Mouse (Mus musculus) liver, postnatal 0 days (tissue): ENCODE measurements around the gene Tmem170b. TPM values are rescaled to one million over a fixed set of nuclear protein-coding genes. Genes with fewer than 3 reads are reported as not detected.

Experiments
- ATAC-seq: fragments of 200-750 bp; cut with Nextera tagmentation; 2 replicates; pipeline ENCODE4 v1.8.0; 2017; ENCODE audit warnings: mild to moderate bottlenecking, moderate library complexity
- DNase-seq: peaks from one replicate; pipeline ENCODE4 v3.0.0-alpha.2; 2016
- H3K27ac ChIP-seq: fragments of 300-500 bp; sonication (generic); 2 replicates; pipeline ENCODE4 v1.5.1; 2014; ENCODE audit warnings: antibody characterized with exemption, moderate library complexity, mild to moderate bottlenecking, low read depth
- H3K27me3 ChIP-seq: fragments of 300-500 bp; sonication (generic); 2 replicates; pipeline ENCODE4 v1.6.1; 2014; ENCODE audit warnings: low read length, control low read depth, mixed read lengths; ENCODE audit not compliant: insufficient read depth
- H3K36me3 ChIP-seq: fragments of 300-500 bp; sonication (generic); replicated peaks from 2 replicates; pipeline ENCODE4 v1.6.1; 2014; ENCODE audit warnings: mild to moderate bottlenecking, control low read depth, low read length, moderate library complexity, mixed read lengths; ENCODE audit not compliant: insufficient read depth
- H3K4me1 ChIP-seq: fragments of 300-500 bp; sonication (generic); 2 replicates; pipeline ENCODE4 v1.6.1; 2014; ENCODE audit warnings: antibody characterized with exemption, mild to moderate bottlenecking, control low read depth; ENCODE audit not compliant: insufficient read depth
- H3K4me2 ChIP-seq: fragments of 300-500 bp; sonication (generic); 2 replicates; pipeline ENCODE4 v1.6.1; 2014; ENCODE audit warnings: low read depth, mild to moderate bottlenecking, low read length, moderate library complexity, mixed read lengths
- H3K4me3 ChIP-seq: fragments of 300-500 bp; sonication (generic); 2 replicates; pipeline ENCODE4 v1.5.1; 2014; ENCODE audit warnings: low read depth, low read length
- H3K9ac ChIP-seq: fragments of 300-500 bp; sonication (generic); replicated peaks from 2 replicates; pipeline ENCODE4 v1.6.1; 2014; ENCODE audit warnings: mild to moderate bottlenecking, moderate library complexity
- H3K9me3 ChIP-seq: fragments of 300-500 bp; sonication (generic); 2 replicates; pipeline ENCODE4 v1.6.1; 2016; ENCODE audit warnings: mild to moderate bottlenecking, control low read depth, low read length, mixed read lengths
- CTCF ChIP-seq: sonication (generic); IDR thresholded peaks from 2 replicates; pipeline ENCODE4 v1.5.1; 2016; ENCODE audit warnings: antibody characterized with exemption, low read depth
- EP300 ChIP-seq: IDR thresholded peaks from 2 replicates; pipeline ENCODE4 v1.6.1; 2016; ENCODE audit warnings: antibody characterized with exemption, low read depth, mild to moderate bottlenecking
- WGBS: fragments of 180-500 bp; shearing (Covaris S2); extraction: QIAGEN DNeasy Blood & Tissue Kit; methylation state at CpG from one replicate; pipeline ENCODE4 v1.1.7; 2014; ENCODE audit not compliant: insufficient replicate concordance; 5-methylcytosine and 5-hydroxymethylcytosine counted together
- polyA plus RNA-seq: library from polyadenylated mRNA; unstranded; fragments of >200 nt; fragmentation: Nextera tagmentation; extraction: Ambion mirVana; gene quantifications from 2 replicates; pipeline ENCODE4 v1.2.1, GENCODE M21; 2015

The Tmem170b gene
- polyA plus RNA-seq, 1 experiment from 2014 or later, result 5.7 TPM

DNA sequence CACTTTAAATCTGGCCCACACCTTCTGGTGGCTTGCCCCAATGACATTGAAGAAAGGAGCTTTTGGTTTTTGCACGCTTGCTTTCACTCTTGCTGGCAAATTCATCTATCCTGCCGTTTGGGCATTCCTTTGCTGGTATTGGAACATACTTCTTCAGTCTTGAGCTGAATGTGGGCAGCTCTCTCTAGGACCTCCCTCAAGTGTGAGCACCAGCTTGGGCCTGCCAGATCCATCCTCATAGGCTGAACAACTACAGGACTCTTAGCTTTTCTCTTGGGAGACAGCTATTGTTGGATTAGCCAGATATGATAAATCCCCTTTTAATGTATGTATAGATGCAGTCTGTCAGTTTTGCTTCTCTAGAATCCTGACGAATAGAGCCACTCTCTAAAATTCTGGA is 19.5 kb downstream of the Tmem170b start:
- peaks cover 9% of the 10 kb centered on the region; the same call in 1 of the 2 replicates for H3K36me3 ChIP-seq
- no peak overlapping the region for H3K4me3 ChIP-seq
- H3K27ac ChIP-seq, result no peak overlapping the region
- no peaks in the 10 kb centered on the region for H3K27me3 ChIP-seq
- no peaks in the 10 kb centered on the region for H3K9me3 ChIP-seq
- no peak overlapping the region for H3K4me2 ChIP-seq
- DNase-seq (no peak), ATAC-seq (no peak)
- TF ChIP-seq CTCF (no peak), EP300 (no peak)
- H3K4me1 ChIP-seq, result peaks cover 23% of the 10 kb centered on the region
- H3K9ac ChIP-seq, result no peak overlapping the region
- WGBS, result 81% methylated on average over 3 of the region's 3 CpGs

DNA sequence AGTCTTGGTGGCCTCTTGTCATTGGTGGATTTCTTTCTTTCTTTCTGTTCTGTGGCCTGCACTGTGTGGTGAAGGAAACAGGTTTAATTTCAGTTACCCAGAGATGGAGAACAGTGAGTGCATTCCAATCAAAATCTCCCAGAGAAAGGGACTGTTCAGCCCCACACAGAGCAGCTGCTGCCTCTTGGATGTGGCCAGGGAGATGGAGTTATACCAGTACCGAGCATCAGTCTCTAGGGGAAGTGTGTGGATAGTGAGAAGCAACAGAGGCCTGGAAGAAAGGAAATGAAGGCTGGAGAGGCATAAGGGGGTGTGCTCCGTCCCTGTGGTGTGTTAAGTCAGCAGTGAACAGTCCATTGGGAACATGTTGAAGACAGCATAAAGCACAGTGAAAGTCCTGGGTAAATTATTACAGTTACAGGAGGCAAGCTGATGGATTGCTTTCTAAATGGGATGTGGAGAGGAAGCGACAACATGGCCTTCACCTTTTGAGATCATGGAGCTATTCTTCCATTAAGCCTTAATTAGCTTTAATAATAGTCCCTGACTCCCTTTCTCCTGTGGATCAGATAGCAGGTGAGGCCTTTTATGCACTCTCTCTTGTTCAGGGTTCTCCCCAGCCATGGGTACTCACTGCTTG is 21.7 kb downstream of the Tmem170b start:
- DNase-seq (no peak), ATAC-seq (no peak)
- H3K4me3 ChIP-seq, result no peak overlapping the region
- H3K9me3 ChIP-seq, result no peaks in the 10 kb centered on the region
- no peaks in the 10 kb centered on the region for H3K27me3 ChIP-seq
- TF ChIP-seq CTCF, result no peak
- TF ChIP-seq EP300, result no peak
- peaks cover 14% of the 10 kb centered on the region; the same call in 1 of the 2 replicates for H3K36me3 ChIP-seq
- no peak overlapping the region for H3K9ac ChIP-seq
- H3K4me1 ChIP-seq, result peaks cover 14% of the 10 kb centered on the region
- H3K4me2 ChIP-seq, result no peak overlapping the region
- 66% methylated on average over 3 of the region's 3 CpGs for WGBS
- H3K27ac ChIP-seq, result no peak overlapping the region

DNA sequence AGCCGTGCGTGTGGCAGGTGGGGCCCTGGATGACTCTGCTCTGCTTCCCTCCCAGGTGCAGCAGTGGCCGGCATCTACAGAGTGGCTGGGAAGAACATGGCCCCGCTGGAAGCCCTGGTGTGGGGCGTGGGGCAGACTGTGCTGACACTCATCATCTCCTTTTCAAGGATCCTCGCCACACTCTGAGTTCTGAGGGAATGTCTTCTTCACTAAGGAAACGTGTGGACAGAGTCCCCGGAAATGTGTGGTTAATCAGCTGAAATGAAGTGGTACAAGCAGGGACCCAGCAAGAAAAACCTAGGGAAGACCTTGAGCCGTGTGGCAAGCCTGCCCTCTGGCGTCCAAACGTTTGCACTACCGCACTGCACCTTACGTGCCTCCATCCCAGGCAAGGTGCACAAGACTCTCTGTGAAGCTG is 28.7 kb downstream of the Tmem170b start:
- peak; percentile 82 for DNase-seq
- peaks cover 3% of the 10 kb centered on the region; the same call in 1 of the 2 replicates for H3K4me1 ChIP-seq
- H3K4me2 ChIP-seq, result no peak overlapping the region
- H3K36me3 ChIP-seq, result peaks cover 20% of the 10 kb centered on the region
- no peak overlapping the region for H3K27ac ChIP-seq
- TF ChIP-seq CTCF (peak; percentile 97), EP300 (no peak)
- peak; percentile 64 for ATAC-seq
- H3K4me3 ChIP-seq, result no peak overlapping the region
- H3K27me3 ChIP-seq, result no peaks in the 10 kb centered on the region
- 27% methylated on average over 13 of the region's 13 CpGs for WGBS
- no peak overlapping the region for H3K9ac ChIP-seq
- no peaks in the 10 kb centered on the region for H3K9me3 ChIP-seq

DNA sequence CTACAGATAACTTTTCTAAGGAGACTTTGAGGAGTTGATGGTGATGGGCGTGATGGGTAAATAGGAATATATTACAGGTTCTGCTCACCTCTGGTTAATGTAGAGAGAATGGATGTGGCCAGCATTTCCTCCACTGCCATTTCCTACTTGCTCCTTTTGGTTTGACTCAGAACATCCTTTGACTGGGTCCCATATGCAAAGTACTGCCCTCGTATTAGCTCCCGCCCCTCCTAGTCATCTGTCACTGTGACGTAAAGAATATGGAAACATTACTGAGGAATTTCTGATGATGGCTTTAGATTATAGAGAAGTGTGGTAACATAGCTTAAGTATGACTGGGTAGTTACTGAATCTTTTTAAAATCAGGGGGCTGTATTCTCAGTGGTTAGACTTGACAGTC is 32.4 kb downstream of the Tmem170b start:
- ATAC-seq (no peak), DNase-seq (no peak)
- Histone ChIP-seq H3K27me3 (no peaks in the 10 kb centered on the region), H3K4me1 (peaks cover 3% of the 10 kb centered on the region; the same call in 1 of the 2 replicates), H3K9ac (no peak overlapping the region), H3K27ac (no peak overlapping the region), H3K9me3 (no peaks in the 10 kb centered on the region), H3K36me3 (peaks cover 13% of the 10 kb centered on the region), H3K4me2 (no peak overlapping the region), H3K4me3 (no peak overlapping the region)
- WGBS, result 86% methylated on average over 4 of the region's 4 CpGs
- TF ChIP-seq CTCF (no peak), EP300 (no peak)

DNA sequence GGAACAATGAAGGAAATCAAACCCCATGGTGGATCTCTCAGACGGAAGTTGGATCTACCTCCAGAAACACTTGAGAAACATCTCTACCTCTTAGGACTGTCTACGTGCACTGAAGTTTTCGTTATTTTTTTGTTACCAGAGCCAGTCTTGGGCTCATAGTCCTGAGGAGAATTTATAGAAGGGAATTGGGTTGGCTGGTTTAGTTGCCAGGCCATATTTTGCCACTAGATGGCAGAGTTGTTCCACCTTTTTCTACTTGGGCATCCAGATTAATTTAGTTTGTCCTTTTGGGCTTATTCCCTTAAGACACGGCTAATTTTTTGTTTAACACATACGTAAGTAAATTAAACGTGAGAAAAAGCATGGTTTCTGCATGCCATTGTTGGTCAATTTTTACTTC is 37.1 kb downstream of the Tmem170b start:
- H3K9me3 ChIP-seq, result no peaks in the 10 kb centered on the region
- no peak overlapping the region for H3K27ac ChIP-seq
- H3K4me2 ChIP-seq, result no peak overlapping the region
- peaks cover 4% of the 10 kb centered on the region for H3K36me3 ChIP-seq
- WGBS, result 28% methylated on average over 6 of the region's 6 CpGs
- no peaks in the 10 kb centered on the region for H3K4me1 ChIP-seq
- no peak overlapping the region for H3K4me3 ChIP-seq
- H3K9ac ChIP-seq, result no peak overlapping the region
- DNase-seq, result peak; percentile 54
- TF ChIP-seq CTCF (peak; percentile 74), EP300 (no peak)
- no peaks in the 10 kb centered on the region for H3K27me3 ChIP-seq
- no peak for ATAC-seq

DNA sequence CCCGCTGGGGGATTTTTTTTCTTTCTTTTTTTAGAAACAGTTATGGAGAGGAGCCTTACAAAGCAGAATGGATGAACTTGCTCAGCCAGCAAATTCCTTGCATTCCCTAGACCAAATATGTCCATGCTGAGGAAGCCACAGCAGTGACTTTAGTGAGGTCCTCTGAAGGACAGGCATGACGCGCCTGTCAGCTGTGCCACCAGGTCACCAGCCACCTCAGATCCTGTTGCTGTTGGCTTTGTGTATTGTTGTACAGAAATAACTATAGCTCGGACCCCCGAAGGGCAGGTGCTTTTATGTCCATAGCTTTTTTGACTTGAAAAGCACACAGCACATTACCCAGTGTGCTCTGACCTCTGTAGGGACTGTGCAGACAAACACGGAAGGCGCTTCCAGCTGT is 38.1 kb downstream of the Tmem170b start:
- Histone ChIP-seq H3K27ac (no peak overlapping the region), H3K36me3 (peaks cover 4% of the 10 kb centered on the region), H3K27me3 (no peaks in the 10 kb centered on the region), H3K4me3 (no peak overlapping the region), H3K9ac (no peak overlapping the region), H3K4me1 (no peaks in the 10 kb centered on the region), H3K4me2 (no peak overlapping the region), H3K9me3 (no peaks in the 10 kb centered on the region)
- DNase-seq (no peak), ATAC-seq (no peak)
- TF ChIP-seq CTCF, result no peak
- no peak for TF ChIP-seq EP300
- 66% methylated on average over 7 of the region's 7 CpGs for WGBS
